Mouse (Mus musculus) brain, embryonic 14.5 days (tissue): Measurements from ENCODE around the gene Gm884.

Source experiments
- CTCF ChIP-seq: fragments of 200-500 bp; IDR thresholded peaks from 2 replicates; pipeline ENCODE4 v1.5.1; 2012; ENCODE audit warnings: inconsistent platforms, mild to moderate bottlenecking, moderate library complexity, borderline replicate concordance; ENCODE audit not compliant: insufficient read depth, insufficient read length; ENCODE audit errors: extremely low read depth
- POLR2A ChIP-seq: fragments of 200-500 bp; IDR thresholded peaks from 2 replicates; pipeline ENCODE4 v1.6.1; 2012; ENCODE audit warnings: mild to moderate bottlenecking, inconsistent platforms, borderline replicate concordance; ENCODE audit not compliant: poor library complexity, insufficient read depth, insufficient read length, severe bottlenecking; ENCODE audit errors: extremely low read depth

GRCm38 (mm10) chr11:103653359-103653965 is 32.5 kb upstream of the Gm884 start:
- TF ChIP-seq POLR2A, result no peak
- no peak for TF ChIP-seq CTCF
